Mouse (Mus musculus) heart, postnatal 0 days (tissue): ENCODE measurements around the gene Shbg.

Experiments used
- CTCF ChIP-seq: IDR thresholded peaks from 2 replicates; pipeline ENCODE4 v1.5.1; 2016; ENCODE audit warnings: antibody characterized with exemption, control low read depth, low read depth
- EP300 ChIP-seq: IDR thresholded peaks from 2 replicates; pipeline ENCODE4 v1.6.1; 2016; ENCODE audit warnings: antibody characterized with exemption, low read depth

- no peak for TF ChIP-seq CTCF
- no peak for TF ChIP-seq EP300
Measured at GRCm38 (mm10) chr11:69591424-69591823, 26.3 kb downstream of the Shbg start.
